Mouse (Mus musculus) urinary bladder, postnatal 25 days (tissue): ENCODE results near the gene Gabarapl2.

Experiments used
- DNase-seq: peaks from one replicate; pipeline ENCODE4 v3.0.0; 2022; ENCODE audit warnings: low spot score

Gene Gabarapl2

GRCm38 (mm10) chr8:111940171-111941100, at the start of gene Gabarapl2:
TSS of gene Gabarapl2 (plus strand) at chr8:111940703.
- DNase-seq, result peak; percentile 97

- DNase-seq, result no peak
Measured at GRCm38 (mm10) chr8:111890911-111891303, 49.6 kb upstream of the Gabarapl2 start.

GRCm38 (mm10) chr8:111891983-111892382, 48.5 kb upstream of the Gabarapl2 start:
- DNase-seq, result no peak

GRCm38 (mm10) chr8:111892615-111893014, 47.9 kb upstream of the Gabarapl2 start:
- DNase-seq, result no peak

- DNase-seq, result no peak
Measured at GRCm38 (mm10) chr8:111894955-111895354, 45.5 kb upstream of the Gabarapl2 start.

GRCm38 (mm10) chr8:111898586-111898985, 41.9 kb upstream of the Gabarapl2 start:
- no peak for DNase-seq

- no peak for DNase-seq
Measured at GRCm38 (mm10) chr8:111902080-111902479, 38.4 kb upstream of the Gabarapl2 start.

- no peak for DNase-seq
Measured at GRCm38 (mm10) chr8:111905500-111906121, 34.9 kb upstream of the Gabarapl2 start.

- DNase-seq, result no peak
Measured at GRCm38 (mm10) chr8:111909621-111910450, 30.7 kb upstream of the Gabarapl2 start, which contains the start of gene Chst5. TSS of gene Chst5 (minus strand) at chr8:111910447.

GRCm38 (mm10) chr8:111911572-111911971, 28.9 kb upstream of the Gabarapl2 start:
- DNase-seq, result no peak

GRCm38 (mm10) chr8:111912860-111913432, 27.6 kb upstream of the Gabarapl2 start:
- no peak for DNase-seq

GRCm38 (mm10) chr8:111919663-111920062, 20.8 kb upstream of the Gabarapl2 start:
- no peak for DNase-seq

GRCm38 (mm10) chr8:111920971-111921370, 19.5 kb upstream of the Gabarapl2 start:
- DNase-seq, result no peak

- DNase-seq, result peak; percentile 64
Measured at GRCm38 (mm10) chr8:111923383-111923804, 17.1 kb upstream of the Gabarapl2 start.

- DNase-seq, result no peak
Measured at GRCm38 (mm10) chr8:111924976-111925375, 15.5 kb upstream of the Gabarapl2 start.

- DNase-seq, result no peak
Measured at GRCm38 (mm10) chr8:111929648-111930344, 10.7 kb upstream of the Gabarapl2 start.

GRCm38 (mm10) chr8:111931721-111932120, 8.8 kb upstream of the Gabarapl2 start:
- DNase-seq, result no peak

- DNase-seq, result peak; percentile 54
Measured at GRCm38 (mm10) chr8:111932580-111933336, 7.7 kb upstream of the Gabarapl2 start.

- peak; percentile 81 for DNase-seq
Measured at GRCm38 (mm10) chr8:111933348-111934076, 7.0 kb upstream of the Gabarapl2 start, which contains the start of gene Tmem231. TSS of gene Tmem231 (minus strand) at chr8:111933881.

- DNase-seq, result no peak
Measured at GRCm38 (mm10) chr8:111934201-111934600, 6.3 kb upstream of the Gabarapl2 start.
